Mouse (Mus musculus): ENCODE data around the gene Rab30.

GRCm38 (mm10) chr7:92803191-92803590, 61.8 kb downstream of the Rab30 start:
- TF ChIP-seq CTCF (IDR thresholded peaks at IDR 0.05; ENCODE audit: low read depth) (no peak), EP300 (optimal IDR thresholded peaks at IDR 0.05) (no peak)
